Comparison of ENCODE assay signal across 8 mouse cellular contexts in the genomic region with DNA sequence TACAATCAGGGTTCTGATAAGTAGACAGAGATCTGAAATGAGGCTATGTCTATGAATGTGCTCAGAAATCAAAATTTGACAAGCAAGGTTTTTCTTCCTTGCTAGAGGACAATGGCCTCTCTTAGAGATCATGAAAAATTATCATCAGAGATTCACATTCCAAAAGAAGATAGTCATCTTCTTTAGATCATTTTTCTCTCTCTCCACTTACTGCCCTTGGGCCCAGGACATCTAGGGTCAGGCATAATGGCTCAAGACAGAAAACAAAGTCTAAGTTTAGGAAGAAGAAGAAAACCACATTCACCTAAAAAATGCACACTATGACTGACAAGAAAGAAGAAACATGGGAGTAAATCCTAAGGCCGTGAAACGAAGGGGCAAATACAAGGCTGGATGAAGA.
"Had no signal": no experiment of that assay in that cellular context is flagged by ENCODE, and none has a peak within 500 bp of the region (broad histone marks: within the 10 kb centered on the region; RNA-seq: fewer than 3 reads in every experiment).

No protein-coding gene starts in this region.

- DNase-seq: left cerebral cortex, postnatal 4 days; liver; liver, embryonic 13.5 days; liver, postnatal 0 days; lung, adult 18-20 months; lung, adult 2 months; lung, postnatal 14 days; lung, postnatal 4 days had no signal
